Mouse (Mus musculus) forebrain, embryonic 14.5 days (tissue): ENCODE measurements at regions not wholly inside any gene's neighbourhood (a gene's known extent, or its start where the extent isn't known, plus 50 kb on each side); places are given as distances from the start of the nearest gene placed in this dataset.

Experiments used
- ATAC-seq: fragments of 200-750 bp; cut with Nextera tagmentation; 2 replicates; pipeline ENCODE4 v1.8.0; 2017; ENCODE audit warnings: mild to moderate bottlenecking, moderate library complexity
- DNase-seq: peaks from one replicate; pipeline ENCODE4 v3.0.0-alpha.2; 2015; ENCODE audit warnings: low spot score
- H3K27ac ChIP-seq: fragments of 300-500 bp; sonication (generic); 2 replicates; pipeline ENCODE4 v1.5.1; 2014; ENCODE audit warnings: low read depth, mild to moderate bottlenecking, control low read depth, low read length, moderate library complexity
- H3K27me3 ChIP-seq: fragments of 300-500 bp; sonication (generic); replicated peaks from 2 replicates; pipeline ENCODE4 v1.6.1; 2014; ENCODE audit warnings: low read length, control low read depth, mixed read lengths; ENCODE audit not compliant: control insufficient read depth, insufficient read depth
- H3K36me3 ChIP-seq: fragments of 300-500 bp; sonication (generic); 2 replicates; pipeline ENCODE4 v1.6.1; 2014; ENCODE audit warnings: low read length, control low read depth; ENCODE audit not compliant: control insufficient read depth, insufficient read depth
- H3K4me1 ChIP-seq: fragments of 300-500 bp; sonication (generic); 2 replicates; pipeline ENCODE4 v1.6.1; 2014; ENCODE audit warnings: antibody characterized with exemption, low read length, control low read depth; ENCODE audit not compliant: control insufficient read depth, insufficient read depth
- H3K4me2 ChIP-seq: fragments of 300-500 bp; sonication (generic); 2 replicates; pipeline ENCODE4 v1.6.1; 2014; ENCODE audit warnings: mild to moderate bottlenecking, control low read depth, low read length
- H3K4me3 ChIP-seq: fragments of 300-500 bp; sonication (generic); 2 replicates; pipeline ENCODE4 v1.5.1; 2014; ENCODE audit warnings: low read depth, low read length, control low read depth
- H3K9ac ChIP-seq: fragments of 300-500 bp; sonication (generic); 2 replicates; pipeline ENCODE4 v1.6.1; 2014; ENCODE audit warnings: mild to moderate bottlenecking, low read length, control low read depth, moderate library complexity
- H3K9me3 ChIP-seq: fragments of 300-500 bp; sonication (generic); replicated peaks from 2 replicates; pipeline ENCODE4 v1.6.1; 2016; ENCODE audit warnings: low read length, control low read depth, mixed read lengths; ENCODE audit not compliant: control insufficient read depth
- WGBS: fragments of 180-500 bp; shearing (Covaris S2); extraction: QIAGEN DNeasy Blood & Tissue Kit; methylation state at CpG from one replicate; pipeline ENCODE4 v1.1.7; 2014; 5-methylcytosine and 5-hydroxymethylcytosine counted together

DNA sequence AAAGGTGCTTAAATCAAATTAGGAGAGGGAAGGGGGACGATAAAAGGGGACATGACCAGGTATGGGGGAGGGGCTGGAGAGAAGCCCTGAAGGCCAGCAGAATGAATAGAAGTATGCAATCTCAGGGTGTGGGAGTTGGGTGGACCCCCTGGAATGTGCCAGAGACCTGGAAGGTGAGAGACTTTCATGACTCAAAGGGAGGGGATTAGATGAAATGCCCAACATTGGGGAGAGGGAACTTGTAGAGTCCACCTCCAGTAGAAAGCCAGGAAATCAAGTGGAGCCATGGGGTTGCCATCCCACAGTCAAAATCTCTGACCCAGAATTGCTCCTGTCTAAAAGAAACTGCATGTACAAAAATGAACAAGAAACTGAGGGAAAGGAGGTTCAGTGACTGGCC is 666.5 kb downstream of the Cps1 start:
- Histone ChIP-seq H3K4me2 (no peak overlapping the region), H3K4me1 (no peaks in the 10 kb centered on the region), H3K36me3 (no peaks in the 10 kb centered on the region), H3K27ac (no peak overlapping the region), H3K9me3 (no peaks in the 10 kb centered on the region), H3K27me3 (no peaks in the 10 kb centered on the region), H3K9ac (no peak overlapping the region), H3K4me3 (no peak overlapping the region)
- 89% methylated on average over 1 of the region's 1 CpGs for WGBS
- ATAC-seq (no peak), DNase-seq (no peak)

DNA sequence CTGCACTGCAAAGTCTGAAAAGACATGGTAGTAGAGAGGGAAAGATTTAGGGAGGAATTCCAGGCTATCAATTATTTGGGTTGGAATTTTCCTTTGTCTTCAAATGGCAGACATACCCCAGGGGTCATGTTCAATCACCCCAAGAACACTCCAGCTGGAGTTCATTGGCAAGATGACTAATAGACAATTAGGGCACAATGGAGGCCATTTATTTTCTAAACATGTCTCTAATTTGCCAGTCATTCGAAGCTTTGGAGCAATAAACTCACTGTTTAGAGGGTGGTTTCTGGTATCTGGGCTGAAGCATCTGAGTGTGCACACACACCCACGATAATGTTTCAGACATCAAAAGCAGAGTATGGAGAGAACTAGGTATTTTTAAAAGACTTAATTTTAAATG is 672.2 kb downstream of the Cps1 start:
- peak; percentile 50; the same call in 1 of the 2 replicates for ATAC-seq
- no peak overlapping the region for H3K27ac ChIP-seq
- WGBS: 3% methylated on average over 2 of the region's 2 CpGs
- no peaks in the 10 kb centered on the region for H3K27me3 ChIP-seq
- no peaks in the 10 kb centered on the region for H3K9me3 ChIP-seq
- H3K4me1 ChIP-seq: no peaks in the 10 kb centered on the region
- H3K9ac ChIP-seq: no peak overlapping the region
- DNase-seq: peak; percentile 62
- H3K4me2 ChIP-seq: no peak overlapping the region
- no peaks in the 10 kb centered on the region for H3K36me3 ChIP-seq
- H3K4me3 ChIP-seq: no peak overlapping the region

DNA sequence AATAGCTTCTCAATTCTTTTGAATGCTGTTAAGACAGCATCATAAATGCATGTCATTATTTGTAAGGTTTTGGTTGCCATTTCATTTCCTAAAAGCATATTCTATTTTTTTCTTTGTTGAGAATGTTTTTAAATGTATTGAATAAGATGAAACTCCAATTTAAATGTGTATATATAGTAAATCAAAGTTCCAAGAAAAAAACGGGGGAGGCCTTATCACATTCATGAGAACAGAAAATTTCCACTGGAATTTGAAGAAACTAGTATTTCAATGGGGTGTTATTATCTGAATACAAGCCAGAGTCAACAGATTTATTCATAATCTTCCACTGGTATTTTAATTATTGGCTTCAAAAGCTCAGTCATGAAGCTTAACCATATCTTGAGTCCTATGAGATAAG is 672.7 kb downstream of the Cps1 start:
- Histone ChIP-seq H3K36me3 (no peaks in the 10 kb centered on the region), H3K27ac (no peak overlapping the region), H3K4me1 (no peaks in the 10 kb centered on the region), H3K4me2 (no peak overlapping the region), H3K9ac (no peak overlapping the region), H3K27me3 (no peaks in the 10 kb centered on the region), H3K9me3 (no peaks in the 10 kb centered on the region), H3K4me3 (no peak overlapping the region)
- no peak for DNase-seq
- no peak for ATAC-seq
- 80% methylated on average over 1 of the region's 1 CpGs for WGBS

DNA sequence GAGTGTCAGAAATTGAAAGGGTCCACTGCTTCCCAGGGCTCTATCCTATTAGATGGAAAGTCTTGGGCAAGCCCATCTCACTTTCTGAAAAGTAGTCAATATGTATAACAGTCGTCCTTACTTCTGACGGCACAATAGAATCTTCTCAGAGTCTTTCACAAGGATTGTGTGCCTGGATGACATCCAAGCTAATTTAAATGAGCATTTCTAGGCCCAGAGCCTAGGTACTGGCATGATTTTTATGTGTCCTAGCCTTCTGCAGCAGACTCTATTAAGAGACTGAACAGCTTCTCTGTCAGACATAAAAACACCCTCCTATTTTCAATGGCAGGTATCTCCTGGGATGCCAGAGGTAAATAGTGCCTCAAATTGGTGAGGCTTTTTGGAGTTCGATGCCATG is 680.5 kb downstream of the Cps1 start:
- no peak overlapping the region for H3K4me3 ChIP-seq
- no peak overlapping the region for H3K9ac ChIP-seq
- H3K27me3 ChIP-seq: no peaks in the 10 kb centered on the region
- 0 out of 2 replicates have a peak, but pooled peaks cover 4% of the 10 kb centered on the region for H3K4me1 ChIP-seq
- no peak overlapping the region for H3K27ac ChIP-seq
- DNase-seq (peak; percentile 40), ATAC-seq (no peak)
- no peaks in the 10 kb centered on the region for H3K36me3 ChIP-seq
- no peak overlapping the region for H3K4me2 ChIP-seq
- no peaks in the 10 kb centered on the region for H3K9me3 ChIP-seq
- WGBS: 55% methylated on average over 3 of the region's 3 CpGs

DNA sequence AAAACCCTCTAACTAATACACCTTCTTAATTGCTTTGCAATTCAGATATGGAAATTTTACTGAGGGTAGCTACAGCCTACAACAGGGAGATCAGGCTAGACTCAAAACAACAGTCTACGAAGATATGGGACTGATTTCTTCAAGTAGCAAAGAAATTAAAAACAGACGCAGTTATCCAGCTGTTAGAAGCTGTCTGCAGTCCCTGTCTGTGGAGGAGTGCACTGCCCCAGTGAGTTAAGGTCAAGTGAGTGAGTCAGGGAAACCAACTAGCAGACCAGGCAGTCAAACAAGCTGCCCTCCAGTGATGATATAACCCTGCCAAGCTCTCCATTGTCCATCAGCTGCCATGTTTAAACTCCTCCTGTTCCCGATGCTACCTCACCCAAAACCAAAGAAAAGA is 697.3 kb downstream of the Cps1 start:
- DNase-seq (no peak), ATAC-seq (no peak)
- Histone ChIP-seq H3K4me3 (no peak overlapping the region), H3K4me2 (no peak overlapping the region), H3K4me1 (no peaks in the 10 kb centered on the region), H3K27ac (no peak overlapping the region), H3K9ac (no peak overlapping the region), H3K9me3 (no peaks in the 10 kb centered on the region), H3K36me3 (no peaks in the 10 kb centered on the region), H3K27me3 (no peaks in the 10 kb centered on the region)
- 85% methylated on average over 3 of the region's 3 CpGs for WGBS

DNA sequence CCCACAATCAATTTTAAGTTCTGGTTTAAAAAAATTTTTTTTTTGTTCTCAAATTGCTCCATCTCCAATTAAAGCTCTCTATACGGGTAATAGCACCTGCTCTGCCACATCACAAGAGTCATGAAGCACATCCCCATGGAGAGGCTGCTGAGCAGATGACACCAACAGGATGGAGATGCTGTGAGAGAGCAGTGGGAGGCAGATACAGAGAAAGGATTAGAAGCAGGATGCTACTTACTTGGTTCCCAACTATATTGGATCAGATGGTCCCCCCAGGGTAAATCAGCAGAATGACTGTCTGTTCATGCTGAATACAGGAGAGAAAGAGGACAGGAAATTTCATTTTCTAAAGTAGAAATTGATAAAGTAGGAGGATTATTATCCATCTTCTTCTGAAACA is 725.2 kb downstream of the Cps1 start:
- Histone ChIP-seq H3K4me3 (no peak overlapping the region), H3K9ac (no peak overlapping the region), H3K36me3 (no peaks in the 10 kb centered on the region), H3K4me1 (no peaks in the 10 kb centered on the region), H3K9me3 (no peaks in the 10 kb centered on the region), H3K27ac (no peak overlapping the region), H3K4me2 (no peak overlapping the region), H3K27me3 (no peaks in the 10 kb centered on the region)
- WGBS: 56% methylated on average over 1 of the region's 1 CpGs
- DNase-seq: no peak
- no peak for ATAC-seq

DNA sequence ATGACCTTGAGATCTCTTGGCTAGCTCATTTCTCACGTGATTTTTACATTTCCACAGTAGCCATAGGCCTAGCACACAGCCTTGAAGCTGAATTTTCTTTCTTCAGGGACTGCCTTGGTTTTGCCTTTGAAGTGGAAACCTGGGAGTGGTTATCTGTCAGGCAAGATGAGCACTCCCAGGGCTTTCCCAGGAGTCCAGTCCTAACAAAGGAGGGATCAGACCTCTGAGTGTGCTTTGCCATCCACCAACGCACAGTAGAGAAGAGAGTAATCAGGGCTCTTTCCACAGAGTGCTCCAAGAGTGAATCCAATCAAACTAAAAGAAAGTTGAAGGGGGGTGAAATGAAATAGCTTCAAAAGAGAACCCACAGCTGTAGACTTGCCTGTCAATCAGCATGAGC is 770.7 kb downstream of the Cps1 start:
- Histone ChIP-seq H3K27ac (no peak overlapping the region), H3K9ac (no peak overlapping the region), H3K9me3 (no peaks in the 10 kb centered on the region), H3K4me3 (no peak overlapping the region), H3K27me3 (no peaks in the 10 kb centered on the region), H3K4me2 (no peak overlapping the region), H3K4me1 (no peaks in the 10 kb centered on the region), H3K36me3 (no peaks in the 10 kb centered on the region)
- DNase-seq: peak; percentile 23
- peak; percentile 43 for ATAC-seq
- WGBS: 23% methylated on average over 2 of the region's 2 CpGs

DNA sequence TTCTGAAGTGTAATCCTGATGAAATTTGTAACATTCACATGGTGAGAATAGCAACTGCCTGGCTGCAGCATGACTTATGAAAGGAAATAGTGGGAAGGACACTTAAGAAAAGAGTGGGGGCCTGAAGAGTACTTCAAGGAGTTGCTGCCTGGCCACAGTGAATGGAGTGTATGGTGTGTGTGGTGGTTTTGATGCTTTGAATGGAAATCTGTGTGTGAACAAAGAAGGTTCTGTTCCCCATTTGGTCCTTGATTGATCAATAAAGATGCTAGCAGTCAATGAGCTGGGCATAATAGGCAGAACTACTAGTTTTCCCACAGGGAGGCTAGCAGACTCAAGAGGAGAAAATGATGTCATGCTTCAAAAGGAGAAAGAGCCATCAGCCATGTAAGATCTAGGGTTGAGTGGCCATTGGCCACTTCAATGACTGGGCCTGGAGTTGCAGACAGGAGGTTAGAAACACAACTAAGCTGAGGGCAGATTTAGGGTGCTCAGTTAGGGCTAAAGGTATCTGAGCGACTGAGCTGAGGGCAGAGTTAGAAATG is 772.0 kb downstream of the Cps1 start:
- H3K27me3 ChIP-seq: no peaks in the 10 kb centered on the region
- no peak overlapping the region for H3K4me3 ChIP-seq
- no peak overlapping the region for H3K4me2 ChIP-seq
- DNase-seq (peak; percentile 14), ATAC-seq (peak; percentile 62)
- 70% methylated on average over 1 of the region's 1 CpGs for WGBS
- no peaks in the 10 kb centered on the region for H3K4me1 ChIP-seq
- no peaks in the 10 kb centered on the region for H3K9me3 ChIP-seq
- no peak overlapping the region for H3K27ac ChIP-seq
- H3K36me3 ChIP-seq: no peaks in the 10 kb centered on the region
- H3K9ac ChIP-seq: no peak overlapping the region

DNA sequence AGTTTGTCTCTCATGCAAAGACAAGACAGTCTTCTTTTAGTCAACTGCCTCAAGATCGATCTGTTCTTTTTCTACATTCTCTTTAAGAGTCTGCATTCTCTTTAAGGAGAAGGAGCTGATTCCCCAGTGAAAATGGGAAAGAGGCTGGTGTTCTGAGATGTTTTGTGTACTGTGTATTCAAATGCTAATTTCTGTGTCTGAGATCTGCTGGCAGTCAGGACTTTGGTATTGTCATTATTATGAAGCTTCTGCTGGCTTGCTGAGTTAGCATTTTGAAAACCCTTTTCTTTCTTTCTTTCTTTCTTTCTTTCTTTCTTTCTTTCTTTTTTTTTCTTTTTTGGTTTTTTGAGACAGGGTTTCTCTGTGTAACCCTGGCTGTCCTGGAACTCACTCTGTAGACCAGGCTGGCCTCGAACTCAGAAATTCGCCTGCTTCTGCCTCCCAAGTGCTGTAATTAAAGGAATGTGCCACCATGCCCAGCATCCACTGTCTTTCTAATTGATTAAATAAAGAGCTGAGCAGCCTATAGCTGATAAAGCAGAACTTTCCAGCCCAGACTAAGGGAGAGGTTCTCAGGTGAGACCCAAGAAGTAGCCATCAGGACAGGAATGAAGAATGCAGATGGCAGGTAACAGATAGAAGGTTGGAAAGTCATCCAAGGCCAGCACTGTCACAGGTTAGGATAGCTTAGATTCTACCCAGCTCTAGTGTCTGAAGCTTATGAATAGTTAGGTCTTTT is 813.1 kb downstream of the Cps1 start:
- 0 out of 2 replicates have a peak, but pooled peaks cover 2% of the 10 kb centered on the region for H3K9me3 ChIP-seq
- WGBS: 44% methylated on average over 3 of the region's 3 CpGs
- H3K4me1 ChIP-seq: 0 out of 2 replicates have a peak, but pooled peaks cover 2% of the 10 kb centered on the region
- no peaks in the 10 kb centered on the region for H3K27me3 ChIP-seq
- DNase-seq (peak; percentile 54), ATAC-seq (no peak)
- no peaks in the 10 kb centered on the region for H3K36me3 ChIP-seq
- no peak overlapping the region for H3K27ac ChIP-seq
- no peak overlapping the region for H3K4me2 ChIP-seq
- H3K9ac ChIP-seq: no peak overlapping the region
- no peak overlapping the region for H3K4me3 ChIP-seq
